Mouse (Mus musculus): ENCODE results near the gene Glrx2.

The Glrx2 gene

DNA sequence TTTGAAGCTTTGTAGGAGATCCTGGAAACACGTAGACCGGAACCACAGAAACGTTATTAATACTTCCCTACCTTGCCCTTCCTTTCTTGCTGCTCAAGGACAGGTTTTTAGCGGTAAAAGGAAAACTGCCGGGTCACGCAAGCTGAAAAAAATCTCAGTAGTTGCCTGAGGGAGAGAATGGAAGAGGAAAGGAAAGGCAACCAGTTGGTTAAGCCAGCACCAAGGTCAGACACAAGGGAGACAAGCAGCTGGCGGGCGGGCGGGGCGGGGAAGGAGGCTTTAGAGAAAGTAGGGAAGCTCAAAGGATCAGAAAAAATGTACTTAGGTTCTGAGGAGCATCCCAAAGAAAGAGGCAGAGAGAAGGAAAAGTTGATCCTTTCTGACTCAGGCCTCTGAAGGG lies 29.7 kb downstream of the Glrx2 start:
- DNase-seq (ENCODE audit: low spot score in 2 of 2), result no peak

DNA sequence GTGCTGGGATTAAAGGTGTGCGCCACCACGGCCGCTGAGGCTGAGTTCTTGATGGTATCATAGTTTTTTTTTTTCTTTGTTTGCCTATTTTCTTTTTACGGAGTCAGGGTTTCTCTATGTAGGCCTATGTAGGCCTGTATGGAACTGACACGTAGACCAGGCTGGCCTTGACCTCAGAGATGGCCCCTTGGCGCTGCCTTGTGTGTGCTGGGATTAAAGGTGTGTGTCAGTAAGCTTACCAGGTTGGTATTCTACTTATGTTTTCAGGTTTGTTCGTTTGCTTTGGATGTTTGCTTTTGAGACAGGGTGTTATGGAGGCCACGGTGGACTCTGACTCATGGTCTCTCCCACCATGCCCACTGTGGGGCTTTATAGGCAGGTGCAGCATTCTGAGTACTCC lies 46.0 kb downstream of the Glrx2 start:
- DNase-seq (ENCODE audit: low spot score in 2 of 2), result no peak

DNA sequence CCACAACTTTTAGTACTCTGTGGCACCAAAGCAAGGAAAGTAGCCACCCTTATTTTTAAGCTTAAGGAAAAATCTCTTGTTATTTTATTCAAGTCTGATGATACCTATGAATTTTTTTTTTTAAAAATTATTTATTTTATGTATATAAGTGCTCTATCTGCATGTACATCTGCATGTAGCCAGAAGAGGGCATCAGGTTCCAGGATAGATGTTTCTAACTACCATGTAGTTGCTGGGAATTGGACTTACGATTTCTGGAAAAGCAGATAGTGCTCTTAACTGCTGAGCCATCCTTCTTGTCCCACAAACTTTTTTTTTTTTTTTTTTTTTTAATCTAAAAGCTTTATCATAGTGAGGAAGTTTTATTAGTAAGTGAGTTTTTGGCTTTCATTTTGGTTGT lies 48.3 kb downstream of the Glrx2 start:
- DNase-seq (ENCODE audit: low spot score in 2 of 2), result no peak

DNA sequence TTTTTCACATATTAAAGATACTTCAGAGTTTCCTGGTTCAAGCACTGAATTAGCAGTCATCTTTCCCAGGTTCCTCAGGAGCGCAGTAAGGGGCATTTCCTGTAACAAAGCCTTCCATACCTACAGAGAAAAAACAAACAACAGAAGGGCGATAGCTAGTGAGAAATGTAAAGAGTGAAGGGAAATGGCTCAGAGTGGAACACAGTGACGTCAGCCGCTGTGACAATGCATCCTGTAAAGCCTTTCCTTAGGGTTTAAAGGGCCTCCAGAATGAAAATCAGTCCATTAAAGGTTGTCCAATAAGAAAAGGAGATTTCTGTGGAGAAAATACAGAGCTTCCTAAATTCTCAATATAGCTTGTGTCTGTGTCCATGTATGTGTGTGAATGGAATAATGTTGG lies 49.7 kb downstream of the Glrx2 start:
- no peak for DNase-seq (ENCODE audit: low spot score in 2 of 2)

DNA sequence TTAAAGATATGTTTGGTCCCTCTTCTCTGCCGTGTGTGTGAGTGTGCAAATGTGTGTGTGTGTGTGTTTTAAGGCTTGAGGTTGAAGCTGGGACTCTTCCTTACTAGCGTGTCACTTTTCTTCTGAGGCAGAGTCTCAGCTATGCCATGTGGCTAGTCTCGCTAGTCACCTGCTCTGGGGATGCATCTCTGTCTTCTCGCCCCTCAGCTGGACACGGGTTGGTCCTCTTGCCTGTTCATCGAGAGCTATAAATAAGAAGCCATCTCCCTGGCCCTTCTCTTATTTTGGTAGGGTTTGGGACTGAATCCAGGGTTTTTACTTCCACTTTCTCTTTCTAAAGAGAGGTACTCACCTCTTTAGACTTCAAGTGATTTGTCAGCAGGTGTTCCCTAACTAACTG lies 50.1 kb downstream of the Glrx2 start:
- DNase-seq (ENCODE audit: low spot score in 2 of 2), result no peak

DNA sequence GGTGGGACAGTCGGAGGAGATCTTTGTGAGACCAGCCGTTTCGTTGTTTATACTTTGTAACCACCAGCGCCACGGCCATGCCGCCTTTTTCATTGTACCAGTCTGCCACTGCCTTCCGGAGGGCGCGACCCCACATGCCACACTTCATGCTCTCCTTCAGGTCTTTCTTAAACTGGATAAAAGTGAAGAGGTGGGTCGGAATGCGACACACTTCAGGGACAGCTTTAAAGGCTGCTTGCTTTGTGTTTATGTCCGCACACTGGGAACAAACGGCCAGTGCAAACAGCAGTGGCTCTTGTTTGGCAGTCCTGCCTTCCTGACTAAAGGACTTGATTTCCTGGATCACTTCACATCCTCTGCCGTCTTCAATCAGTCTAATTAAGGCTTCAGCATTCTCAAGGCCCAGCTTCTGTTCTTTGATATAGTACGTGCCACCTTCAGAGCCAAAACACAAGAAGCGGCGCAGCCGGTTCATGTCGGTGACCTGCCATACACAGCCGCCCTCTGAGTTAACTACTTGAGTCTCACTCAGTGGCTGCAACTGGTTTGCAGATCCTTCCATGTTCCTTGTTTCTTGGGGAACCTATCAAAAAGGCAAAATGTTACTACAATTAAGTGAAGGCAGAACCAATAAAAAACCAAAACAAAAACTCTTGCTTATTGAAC lies 54.4 kb downstream of the Glrx2 start:
- DNase-seq (ENCODE audit: low spot score in 2 of 2), result no peak

DNA sequence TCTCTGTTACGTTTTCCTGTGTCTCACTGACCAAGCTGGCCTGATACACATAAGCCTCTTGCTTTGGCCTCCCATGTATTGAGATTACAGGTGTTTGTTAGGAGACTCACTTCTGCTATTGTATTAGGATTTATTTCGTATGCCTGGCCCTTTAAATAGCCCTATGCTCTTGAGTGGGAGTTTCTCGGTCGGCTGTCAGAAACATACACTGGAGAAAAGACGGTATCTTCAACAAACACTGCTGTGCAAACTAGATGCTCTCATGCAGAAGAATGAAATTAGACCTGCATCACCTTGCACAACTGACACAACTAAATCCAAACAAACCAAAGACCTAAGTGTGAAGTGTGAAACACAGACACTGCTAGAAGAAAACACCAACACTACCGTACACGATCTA lies 56.9 kb downstream of the Glrx2 start:
- no peak for DNase-seq (ENCODE audit: low spot score in 2 of 2)

DNA sequence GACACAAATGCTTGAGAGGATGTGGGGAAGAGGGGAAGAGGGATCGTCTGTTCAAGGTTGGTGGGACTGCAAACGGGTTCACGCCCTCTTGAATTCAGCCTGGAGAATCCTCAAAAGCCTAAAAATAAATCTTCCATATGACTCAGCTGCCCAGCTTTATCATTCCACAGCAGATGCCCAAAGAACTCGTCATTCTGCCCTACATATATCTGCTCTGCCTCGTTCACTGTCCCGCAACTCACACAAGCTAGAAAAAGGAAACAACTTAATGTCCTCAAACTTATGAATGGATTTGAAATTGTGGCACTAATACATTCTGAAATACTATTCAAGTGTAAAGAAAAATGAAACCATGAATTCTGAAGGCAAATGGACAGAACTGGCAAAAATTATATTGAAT lies 57.8 kb downstream of the Glrx2 start:
- DNase-seq (ENCODE audit: low spot score in 2 of 2), result no peak

DNA sequence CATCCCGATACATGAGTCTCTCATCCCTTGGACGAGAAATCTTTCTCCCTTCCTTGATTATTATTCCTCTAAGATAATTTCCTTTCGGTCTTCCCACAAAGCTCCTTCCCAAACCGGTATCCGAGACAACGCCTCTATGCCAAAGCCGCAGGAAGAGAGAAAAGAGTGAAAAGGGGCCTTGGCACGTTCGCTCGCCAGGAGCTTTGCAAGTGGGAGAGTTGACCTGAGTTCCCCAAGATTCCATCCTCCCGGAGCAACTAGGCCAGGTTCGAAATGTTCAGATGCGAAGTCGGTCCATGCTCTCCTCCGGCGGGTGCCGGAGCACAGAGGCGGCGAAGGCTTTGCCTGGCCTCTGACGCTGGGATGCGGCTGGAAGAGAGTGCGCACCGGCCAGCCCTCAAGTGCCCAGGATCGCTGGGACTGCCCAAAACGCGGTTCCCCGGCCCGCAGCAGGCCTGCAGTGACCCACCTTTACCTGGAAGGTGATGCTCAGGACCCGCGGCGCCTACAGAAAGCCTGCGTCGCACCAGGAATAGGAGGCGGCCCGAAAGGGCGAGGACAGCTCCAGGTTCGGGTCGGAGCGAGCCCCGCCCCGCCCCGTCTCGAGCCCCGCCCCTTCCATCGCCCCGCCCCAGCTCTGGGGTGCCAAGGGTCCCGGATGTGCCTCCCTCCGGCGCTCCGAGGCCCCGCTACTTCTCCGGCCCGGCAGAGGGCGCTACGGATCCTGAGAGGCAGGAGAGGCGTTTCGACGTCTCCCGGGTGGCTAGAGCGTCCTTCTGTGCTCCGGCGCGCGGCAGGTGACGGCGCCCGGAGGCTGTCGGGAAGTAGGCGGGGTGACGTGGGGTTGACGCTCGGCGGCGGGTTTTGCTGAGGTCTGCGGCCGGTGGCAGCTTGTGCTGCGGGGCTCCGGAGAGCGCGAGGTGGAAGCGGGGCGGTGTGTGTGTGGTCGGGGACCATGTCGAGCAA lies 60.6 kb downstream of the Glrx2 start, which contains the start of the genes Trove2 and Uchl5:
Trove2 (minus strand) TSS at position 623 of the 966 bp plus-strand sequence.
Uchl5 (plus strand) TSS at position 827 of the 966 bp plus-strand sequence.
- peak; percentile 97 to 99 for DNase-seq (ENCODE audit: low spot score in 2 of 2)

DNA sequence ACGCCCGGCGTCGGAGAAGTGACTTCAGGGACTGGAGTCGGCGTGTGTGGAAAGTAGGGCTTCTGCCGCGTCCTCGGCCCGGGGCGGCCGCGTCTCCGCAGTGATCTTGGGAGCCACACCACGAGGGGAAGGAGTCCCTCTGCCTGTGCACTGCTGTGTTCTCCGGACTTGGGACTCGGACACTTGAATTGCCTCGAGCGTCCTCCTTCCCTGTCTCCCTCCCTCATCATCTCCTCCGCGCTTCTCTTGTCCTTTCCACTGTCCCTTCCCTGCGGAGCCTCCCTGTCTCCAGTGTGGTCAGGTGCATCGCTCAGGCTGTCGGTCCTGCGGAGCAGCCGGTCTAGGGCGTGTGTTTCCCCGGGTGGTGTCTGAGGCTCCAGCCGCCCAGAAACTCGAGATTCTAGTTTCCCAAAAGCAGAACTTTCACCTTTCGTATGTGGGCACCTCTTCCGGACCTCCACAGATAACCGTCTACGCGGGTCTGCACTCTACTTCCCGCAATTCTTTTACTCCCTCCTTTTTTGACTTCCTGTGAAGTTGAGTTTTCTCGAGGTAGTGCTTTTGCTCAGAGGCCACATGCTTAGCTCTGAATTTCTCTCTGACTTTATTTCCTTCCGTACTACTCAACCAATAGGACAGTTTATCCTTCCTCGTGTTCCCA lies 61.5 kb downstream of the Glrx2 start:
- peak in 1 of 2 experiments; percentile 16 for DNase-seq (ENCODE audit: low spot score in 2 of 2)

DNA sequence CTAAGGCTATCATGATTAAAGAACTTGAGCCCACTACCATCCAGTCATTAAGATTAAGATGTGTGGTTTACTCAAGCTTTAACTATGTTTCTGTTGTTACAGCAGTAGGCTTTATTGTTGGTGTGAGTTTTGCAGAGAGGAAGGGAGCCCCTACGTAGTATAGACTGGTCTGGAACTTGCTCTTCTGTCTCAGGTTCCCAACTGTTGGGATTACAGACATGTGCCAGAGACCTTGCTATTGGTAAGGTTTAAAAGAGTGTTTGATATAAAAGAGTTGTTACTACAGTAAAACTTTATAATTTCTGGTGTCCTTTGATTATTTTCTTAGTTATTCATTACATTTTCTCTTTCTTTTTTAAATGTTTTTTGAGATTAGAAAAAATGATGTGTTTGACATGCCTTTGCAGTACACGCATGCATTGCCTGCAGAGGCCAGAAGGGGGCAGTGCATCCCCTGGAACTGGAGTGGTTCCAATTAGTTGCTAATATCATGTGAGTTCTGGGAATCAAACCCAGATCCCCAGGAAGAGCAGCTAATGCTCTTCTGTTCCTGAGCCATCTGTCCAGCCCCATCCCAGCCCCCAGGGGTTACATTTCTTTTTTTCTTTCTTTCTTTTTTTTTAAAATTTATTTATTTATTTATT lies 72.6 kb downstream of the Glrx2 start:
- no peak for DNase-seq (ENCODE audit: low spot score in 2 of 2)

Data from frontal cortex, postnatal 36 days (tissue).